Mouse (Mus musculus): ENCODE data around the gene Paqr5.
A peak's percentile ranks its signal among the peaks of the same experiment; 100 is the strongest.

Paqr5 gene

GRCm38 (mm10) chr9:62026600-62026999, at the start of gene Paqr5:
Paqr5 (minus strand) TSS chr9:62026856.
- DNase-seq (ENCODE audit: low read depth in 1 of 2, low spot score in 2 of 2) = no peak

GRCm38 (mm10) chr9:62062234-62062633, 35.6 kb upstream of the Paqr5 start:
- no peak for DNase-seq (ENCODE audit: low read depth in 1 of 2, low spot score in 2 of 2)

- DNase-seq (ENCODE audit: low read depth in 1 of 2, low spot score in 2 of 2) = no peak
These were observed 33.8 kb upstream of the Paqr5 start for GRCm38 (mm10) chr9:62060431-62060830.

- DNase-seq (ENCODE audit: low read depth in 1 of 2, low spot score in 2 of 2) = no peak
These were observed 33.3 kb upstream of the Paqr5 start for GRCm38 (mm10) chr9:62059941-62060340.

- peak; percentile 5 to 6 for DNase-seq (ENCODE audit: low read depth in 1 of 2, low spot score in 2 of 2)
These were observed 31.3 kb upstream of the Paqr5 start for GRCm38 (mm10) chr9:62057881-62058506.

DNA sequence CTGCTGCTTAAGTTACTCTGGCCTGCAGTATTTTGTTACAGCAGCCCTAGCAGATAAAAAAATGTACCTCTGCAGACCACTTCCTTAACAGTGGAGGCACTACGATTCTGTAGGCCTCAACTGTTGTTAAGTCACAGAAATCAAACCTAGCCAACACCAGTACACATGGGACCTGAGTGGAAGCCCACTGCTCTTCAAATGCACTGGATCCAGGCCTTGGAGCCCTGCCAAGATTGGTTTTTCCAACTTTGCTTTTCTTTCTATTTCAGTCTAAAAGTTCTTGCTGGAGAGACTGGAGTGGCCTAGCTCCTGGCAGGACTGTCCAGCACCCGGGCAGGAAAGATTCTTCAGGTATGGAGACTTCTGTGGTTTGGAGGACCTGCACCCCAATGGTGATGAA, 29.6 kb upstream of the Paqr5 start:
- DNase-seq (ENCODE audit: low read depth in 1 of 2, low spot score in 2 of 2) = no peak

DNA sequence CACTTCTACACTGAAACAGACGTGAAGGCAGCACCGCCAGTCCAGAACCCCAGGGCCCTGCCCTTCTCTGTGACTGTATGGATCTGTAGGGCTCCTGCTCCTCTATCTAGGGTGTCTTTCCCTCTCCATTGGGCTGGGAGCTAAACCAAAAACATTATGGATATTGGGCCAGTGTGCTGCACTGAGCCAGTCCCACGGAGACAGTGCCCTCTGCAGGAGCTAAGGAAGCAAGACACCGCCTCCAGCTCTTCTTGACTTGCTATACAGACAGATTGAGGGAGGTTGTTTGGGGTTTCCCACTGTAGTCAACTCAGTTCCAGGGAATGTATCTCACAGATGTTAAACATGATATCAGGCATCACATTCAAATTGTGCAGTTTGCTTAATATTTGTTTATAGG, 24.1 kb upstream of the Paqr5 start:
- DNase-seq (ENCODE audit: low read depth in 1 of 2, low spot score in 2 of 2) = no peak

GRCm38 (mm10) chr9:62049166-62049565, 22.5 kb upstream of the Paqr5 start:
- DNase-seq (ENCODE audit: low read depth in 1 of 2, low spot score in 2 of 2) = no peak

- no peak for DNase-seq (ENCODE audit: low read depth in 1 of 2, low spot score in 2 of 2)
These were observed 15.5 kb upstream of the Paqr5 start for GRCm38 (mm10) chr9:62042167-62042566.

GRCm38 (mm10) chr9:62040008-62040608, 13.5 kb upstream of the Paqr5 start:
- peak; percentile 20 to 58 for DNase-seq (ENCODE audit: low read depth in 1 of 2, low spot score in 2 of 2)

- DNase-seq (ENCODE audit: low read depth in 1 of 2, low spot score in 2 of 2) = no peak
These were observed 9.2 kb upstream of the Paqr5 start for GRCm38 (mm10) chr9:62035806-62036205.

DNA sequence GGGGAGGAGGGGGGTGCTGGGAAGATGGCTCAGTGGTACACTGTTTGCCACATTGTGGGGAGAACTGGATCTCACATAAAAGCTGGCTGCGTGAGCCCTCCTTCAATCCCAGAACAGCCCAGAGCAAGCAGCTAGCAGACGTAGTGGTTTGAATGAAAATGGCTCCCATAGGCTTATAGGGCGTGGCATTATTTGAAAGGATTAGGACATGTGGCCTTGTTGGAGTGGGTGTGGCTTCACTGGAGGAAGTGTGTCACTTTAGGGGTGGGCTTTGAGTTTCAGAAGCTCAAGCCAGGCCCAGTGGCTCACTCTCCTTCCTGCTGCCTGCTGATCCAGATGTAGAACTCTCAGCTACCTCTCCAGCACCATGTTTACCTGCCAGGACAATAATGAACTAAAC, 5.5 kb upstream of the Paqr5 start:
- no peak for DNase-seq (ENCODE audit: low read depth in 1 of 2, low spot score in 2 of 2)

- no peak for DNase-seq (ENCODE audit: low read depth in 1 of 2, low spot score in 2 of 2)
These were observed 1.4 kb upstream of the Paqr5 start for GRCm38 (mm10) chr9:62028072-62028471.

- DNase-seq (ENCODE audit: low read depth in 1 of 2, low spot score in 2 of 2) = no peak
These were observed 1.6 kb downstream of the Paqr5 start for GRCm38 (mm10) chr9:62025056-62025455.

DNA sequence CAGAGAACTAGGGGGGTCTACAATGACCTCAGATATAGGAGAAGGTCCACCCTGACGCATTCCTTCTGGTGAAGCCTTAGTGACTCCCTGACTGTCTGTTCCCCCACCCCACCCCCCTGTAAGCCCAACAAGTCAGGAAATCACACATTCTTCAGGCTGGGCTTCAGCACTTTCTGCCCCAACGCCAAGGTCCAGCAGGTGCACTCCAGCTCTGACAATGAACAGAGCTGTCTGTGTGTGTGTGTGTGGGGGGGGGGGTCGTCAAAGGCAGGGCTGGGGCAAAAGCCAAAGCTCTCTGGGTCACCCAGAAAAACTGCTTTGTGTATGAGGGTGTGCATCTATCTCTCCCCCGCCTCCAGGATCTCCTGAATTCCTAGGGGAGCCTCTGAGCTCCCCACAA, 2.8 kb downstream of the Paqr5 start:
- no peak for DNase-seq (ENCODE audit: low read depth in 1 of 2, low spot score in 2 of 2)

DNA sequence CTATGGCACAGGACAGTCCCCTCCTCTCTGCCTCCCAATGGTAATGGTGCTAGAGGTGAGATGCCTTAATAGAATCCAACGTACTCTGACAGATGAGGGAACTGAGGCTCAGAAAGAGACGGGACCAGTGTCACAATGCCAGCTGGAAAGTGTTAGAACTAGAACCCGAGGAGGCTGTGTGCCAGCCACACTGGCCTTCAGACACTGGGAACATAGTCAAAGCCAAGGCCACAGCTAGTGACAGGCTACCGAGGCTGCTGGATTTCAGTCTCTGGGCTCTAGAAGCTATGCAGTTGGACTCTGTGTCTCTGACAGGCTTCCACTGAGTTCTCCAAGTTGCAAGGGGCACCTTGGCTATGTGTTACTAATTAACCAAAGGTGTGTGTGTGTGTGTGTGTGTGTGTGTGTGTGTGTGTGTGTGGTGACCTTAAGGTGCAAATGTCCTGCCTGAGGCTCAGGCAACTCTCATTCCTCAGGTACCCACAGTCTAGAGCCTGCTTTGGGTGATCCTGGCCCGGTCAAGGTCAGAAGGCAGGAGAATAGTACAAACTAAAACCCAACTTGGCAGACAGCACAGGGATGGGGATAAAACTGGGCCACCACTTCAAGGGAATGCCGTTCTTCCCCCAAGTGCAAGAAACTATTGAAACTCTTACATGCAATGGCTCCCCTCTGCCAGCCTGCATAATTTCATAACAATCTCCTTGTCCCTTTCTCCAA, 3.5 kb downstream of the Paqr5 start:
- DNase-seq (ENCODE audit: low read depth in 1 of 2, low spot score in 2 of 2) = no peak

- no peak for DNase-seq (ENCODE audit: low read depth in 1 of 2, low spot score in 2 of 2)
These were observed 5.0 kb downstream of the Paqr5 start for GRCm38 (mm10) chr9:62021583-62022120.

GRCm38 (mm10) chr9:62020259-62020658, 6.4 kb downstream of the Paqr5 start:
- no peak for DNase-seq (ENCODE audit: low read depth in 1 of 2, low spot score in 2 of 2)

DNA sequence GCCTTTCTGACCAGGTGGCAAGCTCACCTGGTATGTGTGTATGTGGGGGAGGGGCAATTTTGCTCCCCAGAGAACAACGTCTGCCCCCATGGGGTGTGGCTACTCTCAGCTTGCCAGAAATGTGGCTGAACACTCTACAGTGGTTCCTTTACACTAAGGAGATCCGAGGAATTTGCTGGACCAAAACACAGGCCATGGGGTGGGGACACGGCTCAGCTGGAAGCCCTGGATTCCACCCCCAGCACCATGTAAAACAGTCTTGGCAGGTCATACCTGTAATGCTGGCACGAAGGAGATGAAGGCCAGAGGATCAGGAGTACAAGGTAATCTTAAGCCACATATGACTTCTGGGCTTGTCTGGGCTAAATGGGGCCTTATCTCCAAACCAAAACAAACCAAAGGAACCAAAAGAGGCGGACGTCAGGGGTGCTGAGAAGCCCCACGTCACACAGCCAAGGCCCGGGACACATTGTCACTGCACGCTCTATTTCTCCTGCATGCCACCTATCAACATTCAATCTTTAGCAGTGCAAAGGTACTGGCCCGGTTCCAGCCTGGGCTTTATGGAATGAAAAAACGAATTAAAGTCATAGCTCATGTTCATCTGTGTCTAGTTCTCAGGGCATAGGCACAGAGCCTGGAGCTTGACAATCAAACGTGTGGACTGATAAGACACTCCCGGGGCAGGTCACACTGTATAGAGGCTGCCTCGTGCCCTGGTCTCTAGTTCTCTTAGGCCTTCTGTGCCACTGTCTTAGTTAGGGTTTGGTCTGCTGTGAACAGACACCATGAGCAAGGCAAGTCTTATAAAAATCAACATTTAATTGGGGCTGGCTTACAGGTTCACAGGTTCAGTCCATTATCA, 8.2 kb downstream of the Paqr5 start:
- DNase-seq (ENCODE audit: low read depth in 1 of 2, low spot score in 2 of 2) = no peak

DNA sequence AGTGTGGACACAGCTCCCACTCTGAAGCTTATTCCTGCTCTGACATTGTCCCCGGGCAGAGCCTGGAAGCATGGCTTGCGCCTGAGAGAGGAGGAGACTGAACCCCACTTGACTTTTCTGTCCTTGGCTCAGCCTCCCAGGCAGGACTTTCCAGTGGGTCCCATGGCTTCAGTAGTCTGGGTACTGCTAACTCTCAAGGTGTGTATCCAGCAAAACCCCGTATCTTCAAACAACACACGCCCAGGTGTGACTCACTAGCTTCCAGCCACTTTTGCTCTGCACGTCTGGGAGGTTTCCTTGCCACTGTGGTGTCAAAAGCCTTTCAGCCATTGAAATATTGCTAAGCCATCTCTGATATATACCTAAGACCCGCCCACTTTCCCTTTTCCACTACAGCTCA, 9.3 kb downstream of the Paqr5 start:
- DNase-seq (ENCODE audit: low read depth in 1 of 2, low spot score in 2 of 2) = no peak

- no peak for DNase-seq (ENCODE audit: low read depth in 1 of 2, low spot score in 2 of 2)
These were observed 11.2 kb downstream of the Paqr5 start for GRCm38 (mm10) chr9:62015504-62015903.

Data from monocyte, adult 2 months (primary cell).